Mouse (Mus musculus): ENCODE measurements around the gene Jph2. TPM values are rescaled to one million over a fixed set of nuclear protein-coding genes. Genes with fewer than 3 reads are reported as not detected.
A peak's percentile ranks its signal among the peaks of the same experiment; 100 is the strongest.

Gene Jph2
- not detected in 2 replicates for total RNA-seq (2015; ENCODE audit: low replicate concordance)
- total RNA-seq (2017; ENCODE audit: low replicate concordance): 0.14 TPM in 1 of 2 replicates, not detected in the other

GRCm38 (mm10) chr2:163397905-163398304 is at the start of gene Jph2:
Gene Jph2 (minus strand): TSS chr2:163397993.
- no peak for ATAC-seq (replicated peaks; ENCODE audit: low FRiP score, poor library complexity, severe bottlenecking)

GRCm38 (mm10) chr2:163447375-163447774 is 49.6 kb upstream of the Jph2 start:
- no peak for ATAC-seq (replicated peaks; ENCODE audit: low FRiP score, poor library complexity, severe bottlenecking)

- ATAC-seq (replicated peaks; ENCODE audit: low FRiP score, poor library complexity, severe bottlenecking): no peak
Observed at GRCm38 (mm10) chr2:163444017-163444416, 46.2 kb upstream of the Jph2 start.

- no peak for ATAC-seq (replicated peaks; ENCODE audit: low FRiP score, poor library complexity, severe bottlenecking)
Observed at GRCm38 (mm10) chr2:163443543-163443942, 45.8 kb upstream of the Jph2 start.

- ATAC-seq (replicated peaks; ENCODE audit: low FRiP score, poor library complexity, severe bottlenecking): no peak
Observed at GRCm38 (mm10) chr2:163439488-163439887, 41.7 kb upstream of the Jph2 start.

GRCm38 (mm10) chr2:163438619-163439451 is 41.0 kb upstream of the Jph2 start:
- ATAC-seq (replicated peaks; ENCODE audit: low FRiP score, poor library complexity, severe bottlenecking): 0 out of 2 replicates have a peak, but pooled peaks have one; percentile 37

GRCm38 (mm10) chr2:163438246-163438618 is 40.4 kb upstream of the Jph2 start, which contains the start of gene Gdap1l1:
Gene Gdap1l1 (plus strand): TSS chr2:163438476.
- no peak for ATAC-seq (replicated peaks; ENCODE audit: low FRiP score, poor library complexity, severe bottlenecking)

- ATAC-seq (replicated peaks; ENCODE audit: low FRiP score, poor library complexity, severe bottlenecking): no peak
Observed at GRCm38 (mm10) chr2:163437800-163438199, 40.0 kb upstream of the Jph2 start.

- no peak; the same call in 1 of the 2 replicates for ATAC-seq (replicated peaks; ENCODE audit: low FRiP score, poor library complexity, severe bottlenecking)
Observed at GRCm38 (mm10) chr2:163433971-163434370, 36.2 kb upstream of the Jph2 start.

GRCm38 (mm10) chr2:163431289-163431688 is 33.5 kb upstream of the Jph2 start:
- no peak for ATAC-seq (replicated peaks; ENCODE audit: low FRiP score, poor library complexity, severe bottlenecking)

- ATAC-seq (replicated peaks; ENCODE audit: low FRiP score, poor library complexity, severe bottlenecking): no peak
Observed at GRCm38 (mm10) chr2:163428346-163429011, 30.7 kb upstream of the Jph2 start.

GRCm38 (mm10) chr2:163424597-163424996 is 26.8 kb upstream of the Jph2 start, which contains the start of gene Oser1:
Gene Oser1 (minus strand): TSS chr2:163424697.
- ATAC-seq (replicated peaks; ENCODE audit: low FRiP score, poor library complexity, severe bottlenecking): no peak

- ATAC-seq (replicated peaks; ENCODE audit: low FRiP score, poor library complexity, severe bottlenecking): no peak
Observed at GRCm38 (mm10) chr2:163422895-163423660, 25.3 kb upstream of the Jph2 start.

- no peak for ATAC-seq (replicated peaks; ENCODE audit: low FRiP score, poor library complexity, severe bottlenecking)
Observed at GRCm38 (mm10) chr2:163420366-163420886, 22.6 kb upstream of the Jph2 start.

- peak; percentile 97 for ATAC-seq (replicated peaks; ENCODE audit: low FRiP score, poor library complexity, severe bottlenecking)
Observed at GRCm38 (mm10) chr2:163419346-163420045, 21.7 kb upstream of the Jph2 start.

- ATAC-seq (replicated peaks; ENCODE audit: low FRiP score, poor library complexity, severe bottlenecking): peak; percentile 43
Observed at GRCm38 (mm10) chr2:163418841-163419345, 21.1 kb upstream of the Jph2 start.

- no peak for ATAC-seq (replicated peaks; ENCODE audit: low FRiP score, poor library complexity, severe bottlenecking)
Observed at GRCm38 (mm10) chr2:163417830-163418229, 20.0 kb upstream of the Jph2 start.

GRCm38 (mm10) chr2:163417026-163417425 is 19.2 kb upstream of the Jph2 start:
- ATAC-seq (replicated peaks; ENCODE audit: low FRiP score, poor library complexity, severe bottlenecking): no peak

Data from erythroblast, adult 5-6 weeks (primary cell).